Mouse (Mus musculus) heart, embryonic 13.5 days (tissue): ENCODE data around the gene Cacna2d3. TPM values are rescaled to one million over a fixed set of nuclear protein-coding genes. Genes with fewer than 3 reads are reported as not detected.

Experiments used
- ATAC-seq: fragments of 200-750 bp; cut with Nextera tagmentation; 2 replicates; pipeline ENCODE4 v1.8.0; 2017; ENCODE audit warnings: moderate TSS enrichment; ENCODE audit not compliant: insufficient number of reproducible peaks, low FRiP score, low TSS enrichment; ENCODE audit errors: extremely low read depth
- H3K27ac ChIP-seq: fragments of 300-500 bp; sonication (generic); replicated peaks from 2 replicates; pipeline ENCODE4 v1.5.1; 2015; ENCODE audit warnings: moderate library complexity, mild to moderate bottlenecking, inconsistent platforms
- H3K27me3 ChIP-seq: fragments of 300-500 bp; sonication (generic); replicated peaks from 2 replicates; pipeline ENCODE4 v1.6.1; 2015; ENCODE audit warnings: mild to moderate bottlenecking, inconsistent platforms
- H3K36me3 ChIP-seq: fragments of 300-500 bp; sonication (generic); 2 replicates; pipeline ENCODE4 v1.6.1; 2015; ENCODE audit warnings: mild to moderate bottlenecking, inconsistent platforms
- H3K4me1 ChIP-seq: fragments of 300-500 bp; sonication (generic); 2 replicates; pipeline ENCODE4 v1.6.1; 2015; ENCODE audit warnings: inconsistent platforms
- H3K4me2 ChIP-seq: fragments of 300-500 bp; sonication (generic); 2 replicates; pipeline ENCODE4 v1.6.1; 2015; ENCODE audit warnings: inconsistent platforms, mild to moderate bottlenecking, moderate library complexity
- H3K4me3 ChIP-seq: fragments of 300-500 bp; sonication (generic); 2 replicates; pipeline ENCODE4 v1.5.1; 2015; ENCODE audit warnings: moderate library complexity, mild to moderate bottlenecking, inconsistent platforms
- H3K9ac ChIP-seq: fragments of 300-500 bp; sonication (generic); 2 replicates; pipeline ENCODE4 v1.6.1; 2015; ENCODE audit warnings: inconsistent platforms, mild to moderate bottlenecking, moderate library complexity
- H3K9me3 ChIP-seq: fragments of 300-500 bp; sonication (generic); 2 replicates; pipeline ENCODE4 v1.6.1; 2016; ENCODE audit warnings: inconsistent platforms
- whole genome bisulfite sequencing: fragments of 180-500 bp; shearing (Covaris S2); methylation state at CpG from one replicate; pipeline ENCODE4 v1.1.7; 2015; ENCODE audit warnings: mixed read lengths; 5-methylcytosine and 5-hydroxymethylcytosine counted together
- polyA plus RNA-seq: library from polyadenylated mRNA; unstranded; fragments of >200 nt; fragmentation: Nextera tagmentation; extraction: Ambion mirVana; gene quantifications from 2 replicates; pipeline ENCODE4 v1.2.1, GENCODE M21; 2015

Cacna2d3 gene
- polyA plus RNA-seq, 1 experiment from 2014 or later = 0.33 TPM

DNA sequence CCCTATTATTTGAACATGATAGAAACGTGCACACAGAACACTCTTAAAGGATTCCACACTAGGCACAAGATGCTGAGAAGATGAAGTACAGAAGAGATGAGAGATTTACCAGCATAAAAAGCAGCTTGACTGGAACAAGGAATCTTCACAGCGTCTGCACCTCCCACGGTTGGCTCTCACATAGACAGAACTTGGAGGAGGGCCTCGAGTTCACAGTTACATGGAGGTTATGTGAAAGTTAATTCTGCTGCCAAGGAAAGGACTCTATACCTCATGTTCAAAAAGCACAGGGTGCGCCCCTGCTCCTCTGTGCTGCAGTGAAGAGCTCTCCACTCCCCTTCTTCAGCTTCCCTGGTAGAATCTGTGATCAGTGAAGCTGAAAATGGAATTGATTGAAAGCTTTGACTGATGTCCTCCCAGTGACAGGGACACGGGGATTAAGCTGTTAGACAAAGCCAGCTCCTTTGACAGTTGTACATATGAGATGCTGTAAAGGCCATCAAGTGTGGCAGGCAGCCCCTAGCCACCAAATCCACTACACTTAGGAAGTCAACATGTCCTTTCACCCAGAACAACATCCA lies 243.2 kb downstream of the Cacna2d3 start:
- H3K4me2 ChIP-seq = no peak overlapping the region
- H3K4me1 ChIP-seq = no peaks in the 10 kb centered on the region
- ATAC-seq = no peak
- whole genome bisulfite sequencing = 72% methylated on average over 6 of the region's 6 CpGs
- H3K27ac ChIP-seq = no peak overlapping the region
- no peaks in the 10 kb centered on the region for H3K27me3 ChIP-seq
- H3K4me3 ChIP-seq = no peak overlapping the region
- no peaks in the 10 kb centered on the region for H3K9me3 ChIP-seq
- H3K36me3 ChIP-seq = no peaks in the 10 kb centered on the region
- no peak overlapping the region for H3K9ac ChIP-seq

DNA sequence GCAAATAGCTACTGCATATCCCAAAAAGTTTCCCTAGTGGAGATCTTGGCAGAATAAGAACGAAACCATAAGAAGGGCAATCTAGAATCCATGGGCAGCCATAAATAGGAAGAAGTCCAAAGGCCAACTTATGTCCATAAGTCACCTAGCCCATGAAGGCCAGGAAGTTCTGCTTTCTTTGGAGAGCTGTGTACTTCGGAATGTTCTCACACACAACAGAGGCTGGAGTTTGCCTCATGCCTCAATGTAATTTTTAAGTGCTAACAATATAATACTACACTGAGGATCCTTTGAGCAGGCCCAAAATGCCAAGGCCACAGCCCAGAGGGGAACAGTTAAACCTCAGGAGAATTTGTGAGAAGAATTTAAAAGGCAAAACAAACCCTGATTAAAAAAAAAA lies 257.4 kb downstream of the Cacna2d3 start:
- Histone ChIP-seq H3K36me3 (no peaks in the 10 kb centered on the region), H3K9ac (no peak overlapping the region), H3K9me3 (no peaks in the 10 kb centered on the region), H3K27me3 (no peaks in the 10 kb centered on the region), H3K27ac (no peak overlapping the region), H3K4me3 (no peak overlapping the region), H3K4me1 (no peaks in the 10 kb centered on the region), H3K4me2 (no peak overlapping the region)
- 77% methylated on average over 2 of the region's 2 CpGs for WGBS
- ATAC-seq = no peak

DNA sequence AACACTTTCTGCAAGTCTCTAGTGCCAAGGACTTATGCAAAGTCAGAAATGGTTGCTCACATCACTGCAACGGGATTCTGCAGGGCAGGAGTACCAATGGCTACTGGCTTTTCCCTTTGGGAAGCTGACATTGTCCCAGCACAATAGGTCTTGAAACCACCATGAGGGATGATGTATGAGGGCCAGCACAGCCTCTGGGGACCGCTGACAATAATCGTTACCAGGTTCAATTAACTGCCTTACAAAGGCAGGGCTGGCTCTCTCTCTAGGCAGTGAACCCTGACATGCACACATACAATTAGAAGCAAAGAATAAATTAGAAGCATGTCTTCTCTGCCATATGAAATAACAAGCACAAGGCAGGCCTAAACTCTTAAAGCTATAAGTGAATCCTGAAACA lies 272.5 kb downstream of the Cacna2d3 start:
- Histone ChIP-seq H3K4me2 (no peak overlapping the region), H3K4me3 (no peak overlapping the region), H3K27ac (no peak overlapping the region), H3K9me3 (no peaks in the 10 kb centered on the region), H3K9ac (no peak overlapping the region), H3K36me3 (no peaks in the 10 kb centered on the region), H3K4me1 (no peaks in the 10 kb centered on the region), H3K27me3 (no peaks in the 10 kb centered on the region)
- WGBS = 83% methylated on average over 3 of the region's 3 CpGs
- no peak for ATAC-seq

DNA sequence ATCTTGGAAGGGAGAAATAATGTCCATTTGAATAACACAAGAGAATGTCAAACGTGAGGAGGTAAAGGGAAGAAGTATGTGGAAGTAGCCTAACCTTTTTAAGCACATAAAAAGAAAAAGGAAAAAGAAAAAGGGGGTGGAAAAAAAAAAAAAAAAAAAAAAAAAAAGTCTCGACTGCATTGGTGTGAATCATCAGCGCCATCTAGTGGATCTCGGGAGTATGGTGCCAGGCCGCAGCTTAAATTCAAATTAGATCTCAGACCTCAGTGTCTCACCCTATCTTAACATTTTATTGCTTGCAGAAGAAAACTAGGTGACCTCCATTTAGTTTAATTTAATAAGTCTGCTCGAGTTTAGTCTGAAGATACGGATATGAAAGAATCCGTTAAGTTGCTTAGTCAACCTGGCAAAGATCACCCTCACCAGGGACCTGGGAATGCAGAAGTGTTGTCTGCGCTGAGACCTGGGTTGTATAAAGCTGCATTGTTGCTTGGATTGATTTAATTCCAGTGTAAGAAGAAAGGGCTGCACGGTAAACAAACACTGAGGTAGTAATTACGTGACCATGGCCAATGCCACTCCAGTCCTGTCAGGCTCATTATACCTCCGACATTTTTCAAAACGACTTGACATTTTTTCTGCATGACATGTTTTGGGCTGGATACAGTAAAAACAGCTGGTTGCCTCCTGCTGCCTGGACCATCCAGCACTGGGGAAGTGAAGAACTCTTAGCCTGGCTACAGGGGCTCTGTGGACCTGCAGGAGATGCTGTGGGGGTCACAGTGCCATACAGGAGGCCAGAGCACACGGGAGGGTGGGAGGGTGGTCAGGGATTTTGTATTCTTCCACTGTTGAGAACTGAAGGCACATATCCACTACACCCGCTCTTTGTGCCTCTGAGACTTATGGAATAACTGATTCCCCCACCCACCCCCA lies 278.3 kb downstream of the Cacna2d3 start:
- Histone ChIP-seq H3K36me3 (no peaks in the 10 kb centered on the region), H3K9me3 (no peaks in the 10 kb centered on the region), H3K9ac (no peak overlapping the region), H3K4me2 (peak overlapping the region; percentile 31), H3K4me1 (peaks cover 20% of the 10 kb centered on the region), H3K27me3 (no peaks in the 10 kb centered on the region), H3K4me3 (no peak overlapping the region), H3K27ac (no peak overlapping the region)
- ATAC-seq = no peak
- 30% methylated on average over 15 of the region's 15 CpGs for WGBS

DNA sequence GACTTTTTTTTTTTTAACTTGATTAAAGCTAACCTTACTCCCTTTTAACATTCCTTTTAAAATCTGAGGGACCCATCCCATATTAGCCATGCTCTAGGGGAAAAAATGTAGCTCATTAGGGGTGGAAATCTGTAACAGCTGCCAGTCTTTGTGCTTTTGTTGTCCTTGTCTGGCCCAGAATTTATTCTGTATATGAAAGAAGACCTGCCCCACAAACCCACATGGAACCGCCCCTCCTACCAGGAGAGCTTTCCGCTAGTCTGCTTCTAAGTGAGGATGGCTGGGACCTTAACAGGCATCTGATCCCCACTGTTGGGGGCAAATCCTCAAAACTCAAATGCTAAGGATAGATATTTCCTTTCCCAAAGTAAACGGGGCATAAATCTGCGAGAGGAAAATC lies 279.2 kb downstream of the Cacna2d3 start:
- peak overlapping the region; percentile 31 for H3K4me2 ChIP-seq

DNA sequence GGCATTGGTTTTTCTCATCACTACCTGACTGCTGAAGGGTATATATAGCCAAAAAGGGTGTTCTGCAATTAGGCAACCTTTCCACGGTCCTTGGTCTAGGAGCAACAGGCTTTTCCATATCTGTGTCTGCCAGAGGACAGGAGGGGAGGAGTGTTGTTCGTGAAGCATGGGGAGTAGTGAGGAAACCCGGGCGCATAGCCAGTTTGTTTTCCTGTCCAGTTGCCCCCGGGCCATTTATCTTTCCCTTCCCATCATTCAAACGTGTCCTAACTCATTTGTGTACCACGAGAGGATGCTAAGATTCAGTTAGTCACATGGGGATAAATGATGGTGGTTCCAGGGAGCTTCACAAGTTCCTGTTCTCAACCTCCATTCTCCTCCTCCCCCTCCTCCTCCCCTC lies 283.0 kb downstream of the Cacna2d3 start:
- no peaks in the 10 kb centered on the region for H3K9me3 ChIP-seq
- no peak overlapping the region for H3K27ac ChIP-seq
- H3K36me3 ChIP-seq = no peaks in the 10 kb centered on the region
- no peak overlapping the region for H3K9ac ChIP-seq
- ATAC-seq = no peak
- 45% methylated on average over 7 of the region's 7 CpGs for WGBS
- no peaks in the 10 kb centered on the region for H3K27me3 ChIP-seq
- no peak overlapping the region for H3K4me2 ChIP-seq
- H3K4me3 ChIP-seq = no peak overlapping the region
- peaks cover 25% of the 10 kb centered on the region for H3K4me1 ChIP-seq

More for the DNA sequence above, 279.2 kb downstream of the Cacna2d3 start:
- Histone ChIP-seq H3K36me3 (no peaks in the 10 kb centered on the region), H3K4me3 (no peak overlapping the region), H3K27me3 (no peaks in the 10 kb centered on the region), H3K27ac (no peak overlapping the region), H3K9me3 (no peaks in the 10 kb centered on the region), H3K4me1 (peaks cover 25% of the 10 kb centered on the region), H3K9ac (no peak overlapping the region)
- WGBS = 48% methylated on average over 4 of the region's 4 CpGs
- ATAC-seq = no peak

DNA sequence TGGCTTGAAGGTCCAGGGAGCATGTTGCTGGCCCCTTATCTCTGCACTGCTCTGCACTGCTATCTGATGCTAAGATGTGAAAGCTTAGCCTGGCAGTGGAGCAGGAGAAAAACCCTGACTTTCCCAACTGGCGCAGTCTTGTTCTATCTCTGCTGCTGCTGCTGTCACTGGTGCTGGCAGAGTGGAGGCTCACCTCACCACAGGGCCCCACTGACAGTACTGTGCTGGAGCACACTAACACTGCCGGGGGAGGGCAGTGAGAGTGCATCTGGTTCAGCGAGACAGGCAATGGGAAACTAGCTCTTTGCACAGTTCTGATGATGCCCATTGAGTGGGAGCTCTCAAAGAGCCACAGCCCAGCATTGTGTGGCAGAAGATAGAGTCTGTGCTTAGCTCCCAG lies 283.4 kb downstream of the Cacna2d3 start:
- no peaks in the 10 kb centered on the region for H3K36me3 ChIP-seq
- 31% methylated on average over 3 of the region's 3 CpGs for WGBS
- H3K27me3 ChIP-seq = no peaks in the 10 kb centered on the region
- no peaks in the 10 kb centered on the region for H3K9me3 ChIP-seq
- no peak overlapping the region for H3K9ac ChIP-seq
- H3K27ac ChIP-seq = no peak overlapping the region
- no peak overlapping the region for H3K4me3 ChIP-seq
- no peak overlapping the region for H3K4me2 ChIP-seq
- peaks cover 25% of the 10 kb centered on the region for H3K4me1 ChIP-seq
- peak; percentile 54; the same call in 1 of the 2 replicates for ATAC-seq

DNA sequence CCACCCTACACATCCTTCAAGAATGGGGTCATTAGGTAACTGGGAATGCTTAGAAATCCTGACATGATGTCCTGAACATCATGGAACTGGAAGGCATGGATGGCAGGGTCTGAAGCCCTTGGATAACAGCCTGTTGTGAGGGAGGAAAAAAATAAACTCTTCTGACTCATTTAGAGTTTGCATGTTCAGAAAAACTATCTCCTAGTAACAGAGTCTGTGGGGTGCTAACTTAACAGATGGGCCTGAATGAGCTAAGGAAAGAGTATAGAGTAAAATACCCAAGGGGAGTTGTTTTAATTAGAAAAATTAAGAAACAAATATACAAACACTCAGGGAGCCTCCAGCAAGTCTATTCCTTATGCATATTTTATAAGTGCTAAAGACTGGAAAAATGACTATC lies 286.5 kb downstream of the Cacna2d3 start:
- no peak for ATAC-seq
- Histone ChIP-seq H3K4me1 (peaks cover 10% of the 10 kb centered on the region), H3K9me3 (no peaks in the 10 kb centered on the region), H3K4me3 (no peak overlapping the region), H3K27ac (no peak overlapping the region), H3K36me3 (no peaks in the 10 kb centered on the region), H3K9ac (no peak overlapping the region), H3K27me3 (no peaks in the 10 kb centered on the region), H3K4me2 (no peak overlapping the region)

DNA sequence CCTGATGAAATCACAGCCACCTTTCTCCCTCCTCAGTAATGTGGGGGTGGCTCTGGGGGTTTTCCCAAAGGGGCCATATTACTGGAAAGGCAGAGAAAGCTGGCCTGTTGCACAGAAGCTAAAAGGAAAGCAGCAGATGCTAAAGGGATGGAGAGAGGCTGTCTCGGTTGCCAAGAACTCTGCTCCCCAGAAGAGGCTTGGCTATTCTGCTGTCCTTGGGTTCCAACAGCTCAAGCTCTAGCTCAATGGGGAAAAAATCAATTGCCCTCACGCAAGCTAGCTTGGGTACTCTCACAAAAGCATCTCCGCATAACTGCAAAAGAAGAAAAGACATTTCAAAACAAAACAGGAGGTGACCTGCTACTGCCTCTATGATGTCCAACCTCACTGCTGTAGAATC lies 287.9 kb downstream of the Cacna2d3 start:
- Histone ChIP-seq H3K27me3 (no peaks in the 10 kb centered on the region), H3K4me3 (no peak overlapping the region), H3K9ac (no peak overlapping the region), H3K9me3 (no peaks in the 10 kb centered on the region), H3K27ac (no peak overlapping the region), H3K36me3 (no peaks in the 10 kb centered on the region), H3K4me2 (no peak overlapping the region), H3K4me1 (peaks cover 9% of the 10 kb centered on the region)
- 86% methylated on average over 3 of the region's 3 CpGs for WGBS
- no peak for ATAC-seq

DNA sequence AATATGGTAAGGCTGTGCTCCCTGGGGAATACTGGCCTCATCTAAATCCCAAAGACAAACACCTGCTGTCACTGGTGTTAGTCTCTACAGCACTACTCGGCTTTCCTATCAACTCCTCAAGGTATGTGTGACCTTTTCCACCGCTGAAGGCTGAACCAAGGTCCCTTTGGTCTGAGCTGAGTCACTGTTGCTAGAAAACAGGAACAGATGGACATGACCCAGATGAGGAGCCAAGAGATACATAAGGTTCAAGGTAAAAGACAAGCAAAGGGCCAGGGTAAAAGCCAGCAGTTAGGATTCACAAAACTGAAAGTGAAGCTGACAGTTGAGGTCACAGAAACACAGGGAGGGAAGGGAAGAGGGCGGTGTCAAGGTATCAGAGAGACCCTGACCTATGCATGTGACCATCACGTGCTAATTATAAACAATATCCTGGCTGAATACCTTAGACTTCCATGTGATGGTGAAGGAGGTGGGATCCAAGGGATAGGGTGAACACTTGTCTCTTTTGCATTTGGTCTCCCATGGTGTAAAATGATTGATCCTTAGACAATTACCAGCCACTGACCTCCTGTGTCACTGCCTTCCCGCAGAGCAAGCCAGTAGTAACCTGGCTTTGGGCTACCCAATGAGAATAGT lies 288.5 kb downstream of the Cacna2d3 start:
- no peaks in the 10 kb centered on the region for H3K27me3 ChIP-seq
- H3K36me3 ChIP-seq = no peaks in the 10 kb centered on the region
- no peak for ATAC-seq
- 56% methylated on average over 5 of the region's 5 CpGs for WGBS
- no peak overlapping the region for H3K4me3 ChIP-seq
- H3K9ac ChIP-seq = no peak overlapping the region
- H3K4me1 ChIP-seq = peaks cover 4% of the 10 kb centered on the region
- H3K9me3 ChIP-seq = no peaks in the 10 kb centered on the region
- H3K27ac ChIP-seq = no peak overlapping the region
- no peak overlapping the region for H3K4me2 ChIP-seq

DNA sequence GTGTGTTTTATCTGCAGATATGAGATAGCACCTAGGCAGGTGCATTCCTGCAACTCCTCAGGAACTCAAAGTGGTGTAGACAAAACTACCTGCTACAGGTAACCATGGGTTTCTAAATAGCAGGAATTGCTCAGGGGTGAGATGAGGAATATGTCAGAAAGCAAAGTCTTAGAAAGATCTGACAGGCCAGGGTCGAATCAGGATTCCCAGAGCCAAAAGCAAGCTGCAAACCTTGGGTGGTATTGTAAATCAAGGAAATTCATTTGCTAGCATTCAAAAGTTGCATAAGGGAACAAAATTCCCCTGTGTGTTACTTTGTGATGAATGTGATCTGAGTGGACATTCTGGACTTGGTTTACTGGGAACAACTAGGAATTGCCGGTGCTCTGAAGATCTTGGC lies 291.9 kb downstream of the Cacna2d3 start:
- H3K36me3 ChIP-seq = no peaks in the 10 kb centered on the region
- no peak overlapping the region for H3K4me2 ChIP-seq
- no peak for ATAC-seq
- H3K9me3 ChIP-seq = no peaks in the 10 kb centered on the region
- H3K27me3 ChIP-seq = no peaks in the 10 kb centered on the region
- no peaks in the 10 kb centered on the region for H3K4me1 ChIP-seq
- H3K27ac ChIP-seq = no peak overlapping the region
- no peak overlapping the region for H3K4me3 ChIP-seq
- 86% methylated on average over 2 of the region's 2 CpGs for WGBS
- H3K9ac ChIP-seq = no peak overlapping the region
